Mouse (Mus musculus): ENCODE data around the gene Lrrc45. TPM values are rescaled to one million over a fixed set of nuclear protein-coding genes. Genes with fewer than 3 reads are reported as not detected.
"Not testable (repeated sequence)": the region's sequence is repeated elsewhere in the genome, so short reads cannot be mapped to it uniquely, and the experiment has no call there.

Gene Lrrc45
- polyA plus RNA-seq (2015; fragmentation: Nextera tagmentation; extraction: Ambion mirVana): 60.6 and 71.8 TPM in 2 replicates

GRCm38 (mm10) chr11:120713580-120714518 is at the start of gene Lrrc45, which contains the start of gene Cenpx:
Gene Lrrc45 (plus strand): TSS chr11:120713925.
Gene Cenpx (minus strand): TSS chr11:120713738.
- WGBS: 2% methylated on average over 53 of the region's 53 CpGs
- Histone ChIP-seq H3K36me3 (peaks cover 59% of the 10 kb centered on the region), H3K4me2 (replicated peaks) (peak within 1 kb of the TSS; percentile 99), H3K9ac (replicated peaks) (peak within 1 kb of the TSS; percentile 78), H3K27ac (peak within 1 kb of the TSS; percentile 81), H3K9me3 (no peaks in the 10 kb centered on the region), H3K27me3 (no peaks in the 10 kb centered on the region), H3K4me3 (replicated peaks) (peak within 1 kb of the TSS; percentile 61), H3K4me1 (replicated peaks) (peaks cover 29% of the 10 kb centered on the region)
- ATAC-seq: peak; percentile 98

GRCm38 (mm10) chr11:120665406-120665805 is 48.3 kb upstream of the Lrrc45 start:
- Histone ChIP-seq H3K36me3 (no peaks in the 10 kb centered on the region), H3K4me3 (replicated peaks) (no peak overlapping the region), H3K27me3 (peaks cover 50% of the 10 kb centered on the region), H3K4me1 (replicated peaks) (peaks cover 16% of the 10 kb centered on the region), H3K27ac (no peak overlapping the region), H3K9me3 (no peaks in the 10 kb centered on the region), H3K4me2 (replicated peaks) (no peak overlapping the region), H3K9ac (replicated peaks) (no peak overlapping the region)
- WGBS: 81% methylated on average over 3 of the region's 3 CpGs
- no peak for ATAC-seq

- H3K4me2 ChIP-seq (replicated peaks): no peak overlapping the region
- WGBS: 4% methylated on average over 3 of the region's 3 CpGs
- H3K4me1 ChIP-seq (replicated peaks): peaks cover 6% of the 10 kb centered on the region
- no peaks in the 10 kb centered on the region for H3K9me3 ChIP-seq
- ATAC-seq: no peak
- H3K4me3 ChIP-seq (replicated peaks): no peak overlapping the region
- H3K27ac ChIP-seq: no peak overlapping the region
- no peaks in the 10 kb centered on the region for H3K36me3 ChIP-seq
- no peak overlapping the region for H3K9ac ChIP-seq (replicated peaks)
- peaks cover 38% of the 10 kb centered on the region for H3K27me3 ChIP-seq
These were observed 47.1 kb upstream of the Lrrc45 start for GRCm38 (mm10) chr11:120666617-120667016.

- Histone ChIP-seq H3K4me3 (replicated peaks) (peak within 1 kb of the TSS; percentile 74), H3K27ac (peak within 1 kb of the TSS; percentile 92), H3K4me1 (replicated peaks) (peaks cover 25% of the 10 kb centered on the region), H3K4me2 (replicated peaks) (peak within 1 kb of the TSS; percentile 91), H3K9ac (replicated peaks) (peak within 1 kb of the TSS; percentile 80), H3K9me3 (no peaks in the 10 kb centered on the region), H3K36me3 (peaks cover 17% of the 10 kb centered on the region), H3K27me3 (no peaks in the 10 kb centered on the region)
- 1% methylated on average over 74 of the region's 83 CpGs for WGBS
- peak; percentile 95 for ATAC-seq
These were observed 40.8 kb upstream of the Lrrc45 start, which contains the start of gene Aspscr1 for GRCm38 (mm10) chr11:120672687-120673593. Gene Aspscr1 (plus strand): TSS chr11:120672973.

GRCm38 (mm10) chr11:120673594-120674122 is 40.1 kb upstream of the Lrrc45 start:
- WGBS: 37% methylated on average over 12 of the region's 12 CpGs
- ATAC-seq: peak; percentile 54
- H3K4me3 ChIP-seq (replicated peaks): peak overlapping the region; percentile 74
- peak overlapping the region; percentile 91 for H3K4me2 ChIP-seq (replicated peaks)
- H3K27ac ChIP-seq: peak overlapping the region; percentile 92
- peaks cover 25% of the 10 kb centered on the region for H3K4me1 ChIP-seq (replicated peaks)
- H3K36me3 ChIP-seq: peaks cover 24% of the 10 kb centered on the region
- no peaks in the 10 kb centered on the region for H3K27me3 ChIP-seq
- no peaks in the 10 kb centered on the region for H3K9me3 ChIP-seq
- H3K9ac ChIP-seq (replicated peaks): peak overlapping the region; percentile 80

- H3K27me3 ChIP-seq; H3K4me3 ChIP-seq (replicated peaks); H3K9ac ChIP-seq (replicated peaks); H3K4me2 ChIP-seq (replicated peaks); H3K27ac ChIP-seq; ATAC-seq; H3K9me3 ChIP-seq: not testable (repeated sequence)
- H3K36me3 ChIP-seq: peaks cover 46% of the 10 kb centered on the region
- 100% methylated on average over 4 of the region's 5 CpGs for WGBS
- H3K4me1 ChIP-seq (replicated peaks): peaks cover 25% of the 10 kb centered on the region
These were observed 37.9 kb upstream of the Lrrc45 start for GRCm38 (mm10) chr11:120675875-120676274.

GRCm38 (mm10) chr11:120676951-120677350 is 36.8 kb upstream of the Lrrc45 start:
- H3K9ac ChIP-seq (replicated peaks): no peak overlapping the region
- no peak overlapping the region for H3K4me3 ChIP-seq (replicated peaks)
- ATAC-seq: no peak
- 96% methylated on average over 4 of the region's 4 CpGs for WGBS
- H3K27me3 ChIP-seq: no peaks in the 10 kb centered on the region
- no peak overlapping the region for H3K4me2 ChIP-seq (replicated peaks)
- H3K36me3 ChIP-seq: peaks cover 53% of the 10 kb centered on the region
- peaks cover 25% of the 10 kb centered on the region for H3K4me1 ChIP-seq (replicated peaks)
- H3K9me3 ChIP-seq: no peaks in the 10 kb centered on the region
- no peak overlapping the region for H3K27ac ChIP-seq

GRCm38 (mm10) chr11:120679909-120680308 is 33.8 kb upstream of the Lrrc45 start:
- Histone ChIP-seq H3K27me3 (no peaks in the 10 kb centered on the region), H3K4me2 (replicated peaks) (no peak overlapping the region), H3K9ac (replicated peaks) (no peak overlapping the region), H3K9me3 (no peaks in the 10 kb centered on the region), H3K4me1 (replicated peaks) (peaks cover 5% of the 10 kb centered on the region; the same call in 1 of the 2 replicates), H3K4me3 (replicated peaks) (no peak overlapping the region), H3K36me3 (peaks cover 64% of the 10 kb centered on the region), H3K27ac (no peak overlapping the region)
- ATAC-seq: no peak
- 88% methylated on average over 3 of the region's 3 CpGs for WGBS

GRCm38 (mm10) chr11:120682683-120683082 is 31.0 kb upstream of the Lrrc45 start:
- no peaks in the 10 kb centered on the region for H3K27me3 ChIP-seq
- no peaks in the 10 kb centered on the region for H3K9me3 ChIP-seq
- no peak overlapping the region for H3K4me3 ChIP-seq (replicated peaks)
- WGBS: 96% methylated on average over 5 of the region's 5 CpGs
- no peak overlapping the region for H3K27ac ChIP-seq
- no peak overlapping the region for H3K9ac ChIP-seq (replicated peaks)
- H3K4me1 ChIP-seq (replicated peaks): no peaks in the 10 kb centered on the region
- no peak overlapping the region for H3K4me2 ChIP-seq (replicated peaks)
- peaks cover 73% of the 10 kb centered on the region for H3K36me3 ChIP-seq
- no peak for ATAC-seq

GRCm38 (mm10) chr11:120683536-120683935 is 30.2 kb upstream of the Lrrc45 start:
- Histone ChIP-seq H3K27ac (no peak overlapping the region), H3K9ac (replicated peaks) (no peak overlapping the region), H3K4me3 (replicated peaks) (no peak overlapping the region), H3K27me3 (no peaks in the 10 kb centered on the region), H3K4me1 (replicated peaks) (no peaks in the 10 kb centered on the region), H3K4me2 (replicated peaks) (no peak overlapping the region), H3K36me3 (peaks cover 74% of the 10 kb centered on the region), H3K9me3 (no peaks in the 10 kb centered on the region)
- no peak for ATAC-seq
- WGBS: 93% methylated on average over 3 of the region's 3 CpGs

GRCm38 (mm10) chr11:120684086-120684485 is 29.6 kb upstream of the Lrrc45 start:
- WGBS: 87% methylated on average over 2 of the region's 2 CpGs
- Histone ChIP-seq H3K9me3 (no peaks in the 10 kb centered on the region), H3K4me3 (replicated peaks) (no peak overlapping the region), H3K4me1 (replicated peaks) (no peaks in the 10 kb centered on the region), H3K36me3 (peaks cover 74% of the 10 kb centered on the region), H3K27ac (no peak overlapping the region), H3K27me3 (no peaks in the 10 kb centered on the region), H3K4me2 (replicated peaks) (no peak overlapping the region), H3K9ac (replicated peaks) (no peak overlapping the region)
- no peak for ATAC-seq

All from midbrain, embryonic 13.5 days (tissue).